ENCODE assay signal across 8 mouse cellular contexts in genomic region chr10:70520143-70521131, GRCm38 (mm10).
DNase-seq lines count a peak whose midpoint lies in the region; ATAC-seq and TF ChIP-seq lines count a peak whose summit lies in the region.

No protein-coding gene starts in this region.

- ATAC-seq in hindbrain, embryonic 16.5 days = peak; percentile 85
- peak; percentile 35; the same call in 1 of the 2 replicates for ATAC-seq in lung, postnatal 0 days

- DNase-seq in layer of hippocampus, adult 2 months (ENCODE audit: low spot score in 2 of 2) = peak; percentile 37 to 46
- DNase-seq in layer of hippocampus, adult 11-12 months (ENCODE audit: low spot score) = no peak
- DNase-seq in cerebellum, postnatal 25 days = peak; percentile 39 to 48
- DNase-seq in gastrocnemius, adult 2 months = peak; percentile 66
- DNase-seq in lung, postnatal 0 days (ENCODE audit: low spot score) = peak; percentile 50
- DNase-seq in right cerebral cortex, postnatal 10 days (ENCODE audit: low spot score in 2 of 2) = peak; percentile 58 to 61
- no peak for DNase-seq in spleen, adult 12 weeks (ENCODE audit: low spot score)

- no peak for TF ChIP-seq EP300 in lung, postnatal 0 days (IDR thresholded peaks at IDR 0.05)

- H3K27ac ChIP-seq in layer of hippocampus, adult 2 months = peak overlapping the region; percentile 92
- H3K27ac ChIP-seq in gastrocnemius, adult 2 months = peak overlapping the region; percentile 40; the same call in 1 of the 2 replicates
- H3K27ac ChIP-seq in hindbrain, embryonic 16.5 days (ENCODE audit: low read depth, low read length) = peak overlapping the region; percentile 76
- no peak overlapping the region for H3K27ac ChIP-seq in lung, postnatal 0 days (ENCODE audit: low read length)

- no peak for TF ChIP-seq CTCF in layer of hippocampus, adult 2 months (conservative IDR thresholded peaks at IDR 0.05)
- no peak for TF ChIP-seq CTCF in gastrocnemius, adult 2 months (IDR thresholded peaks at IDR 0.05)
- TF ChIP-seq CTCF in lung, postnatal 0 days (IDR thresholded peaks at IDR 0.05) = no peak

- WGBS in hindbrain, embryonic 16.5 days = under 1% methylated on average over 38 of the region's 38 CpGs
- 4% methylated on average over 38 of the region's 38 CpGs for WGBS in lung, postnatal 0 days

- intact Hi-C loops in gastrocnemius, adult 2 months (cut with DNase I) = no loop called here

- peak overlapping the region; percentile 65 for H3K9ac ChIP-seq in hindbrain, embryonic 16.5 days (ENCODE audit: low read depth, low read length)
- H3K9ac ChIP-seq in lung, postnatal 0 days (replicated peaks; ENCODE audit: low read depth) = no peak overlapping the region

- H3K36me3 ChIP-seq in hindbrain, embryonic 16.5 days (ENCODE audit: control insufficient read depth, insufficient read depth, low read length) = peaks cover 6% of the 10 kb centered on the region
- no peaks in the 10 kb centered on the region for H3K36me3 ChIP-seq in lung, postnatal 0 days (ENCODE audit: insufficient read depth, low read length)

- H3K4me3 ChIP-seq in layer of hippocampus, adult 2 months = peak overlapping the region; percentile 53
- peak overlapping the region; percentile 69 for H3K4me3 ChIP-seq in gastrocnemius, adult 2 months
- H3K4me3 ChIP-seq in hindbrain, embryonic 16.5 days (ENCODE audit: low read length) = peak overlapping the region; percentile 45
- H3K4me3 ChIP-seq in lung, postnatal 0 days (ENCODE audit: low read depth, low read length) = peak overlapping the region; percentile 31

- no peaks in the 10 kb centered on the region for H3K9me3 ChIP-seq in hindbrain, embryonic 16.5 days (ENCODE audit: control insufficient read depth, low read length)
- H3K9me3 ChIP-seq in lung, postnatal 0 days (ENCODE audit: low read length) = no peaks in the 10 kb centered on the region

- H3K27me3 ChIP-seq in hindbrain, embryonic 16.5 days (replicated peaks; ENCODE audit: control insufficient read depth, insufficient read depth, low read length) = no peaks in the 10 kb centered on the region
- no peaks in the 10 kb centered on the region for H3K27me3 ChIP-seq in lung, postnatal 0 days (replicated peaks; ENCODE audit: insufficient read depth, low read length)

- peaks cover 21% of the 10 kb centered on the region for H3K4me1 ChIP-seq in hindbrain, embryonic 16.5 days (ENCODE audit: control insufficient read depth, insufficient read depth, low read depth, low read length)
- peaks cover 19% of the 10 kb centered on the region for H3K4me1 ChIP-seq in lung, postnatal 0 days (ENCODE audit: insufficient read depth, low read depth, low read length)

- H3K4me2 ChIP-seq in hindbrain, embryonic 16.5 days (ENCODE audit: low read length) = peak overlapping the region; percentile 74
- peak overlapping the region; percentile 56 for H3K4me2 ChIP-seq in lung, postnatal 0 days (replicated peaks; ENCODE audit: low read depth, low read length)

Comparison
In these comparisons a context has a peak if more than half of its experiments do, and no peak if none do; other contexts are left out.
1. DNase-seq: peak in layer of hippocampus, adult 2 months (2 of 2), cerebellum, postnatal 25 days (2 of 2), gastrocnemius, adult 2 months (single experiment), lung, postnatal 0 days (single experiment) and right cerebral cortex, postnatal 10 days (2 of 2); none in layer of hippocampus, adult 11-12 months (single experiment) and spleen, adult 12 weeks (single experiment).
2. Peak in every context shown above with its lines, with median percentiles within 50 percentile points of each other: H3K4me3 ChIP-seq.